In the genomic region with DNA sequence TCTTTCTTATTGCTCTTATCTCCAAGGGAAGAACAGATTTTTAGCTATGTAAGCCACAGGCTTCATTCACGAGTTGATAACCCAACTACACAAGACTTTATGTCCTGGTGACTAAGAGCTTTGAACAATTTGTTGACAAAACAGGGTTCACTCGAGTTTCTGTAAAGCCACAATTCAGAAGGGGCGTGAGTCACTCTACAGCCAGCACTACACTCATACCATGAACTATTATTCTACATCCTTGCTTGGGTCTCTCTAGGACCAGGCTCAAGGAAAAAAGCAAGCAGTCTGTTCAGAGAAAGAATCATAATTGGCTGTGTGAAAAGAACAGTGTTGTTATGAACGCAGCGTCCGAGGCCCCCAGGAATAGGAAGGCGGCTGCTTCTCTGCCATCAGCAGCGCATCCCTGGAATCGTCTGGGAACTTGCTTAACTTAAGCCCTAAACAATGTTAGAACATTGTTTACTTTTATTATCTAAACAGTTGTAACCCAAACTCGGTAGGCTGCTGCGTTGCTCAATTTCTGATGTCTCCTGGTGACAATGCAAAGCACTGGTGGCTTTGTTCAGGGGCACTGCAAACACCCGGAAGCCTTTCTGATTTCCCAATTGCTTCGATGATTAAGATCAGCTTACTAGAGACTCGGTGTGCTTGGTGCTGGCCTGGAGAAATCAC, we compare ENCODE assay signal across 23 mouse cellular contexts. TPM values are rescaled to one million over a fixed set of nuclear protein-coding genes. Genes with fewer than 3 reads are reported as not detected.
DNase-seq lines count a peak whose midpoint lies in the region; ATAC-seq and TF ChIP-seq lines count a peak whose summit lies in the region.
"Had no signal": no experiment of that assay in that cellular context is flagged by ENCODE, and none has a peak within 500 bp of the region (broad histone marks: within the 10 kb centered on the region; RNA-seq: fewer than 3 reads in every experiment).

No protein-coding gene starts in this region.

- 79% methylated on average over 14 of the region's 14 CpGs for WGBS in hindbrain, embryonic 10.5 days
- 68% methylated on average over 14 of the region's 14 CpGs for WGBS in hindbrain, embryonic 16.5 days
- WGBS in midbrain, embryonic 14.5 days, result 66% methylated on average over 14 of the region's 14 CpGs
- WGBS in midbrain, embryonic 13.5 days, result 62% methylated on average over 14 of the region's 14 CpGs

- no peaks in the 10 kb centered on the region for H3K27me3 ChIP-seq in hindbrain, embryonic 10.5 days (ENCODE audit: insufficient read depth, poor library complexity, severe bottlenecking)
- H3K27me3 ChIP-seq in hindbrain, embryonic 16.5 days (replicated peaks; ENCODE audit: control insufficient read depth, insufficient read depth, low read length), result no peaks in the 10 kb centered on the region
- H3K27me3 ChIP-seq in midbrain, embryonic 14.5 days (ENCODE audit: control insufficient read depth, insufficient read depth, low read length), result no peaks in the 10 kb centered on the region
- no peaks in the 10 kb centered on the region for H3K27me3 ChIP-seq in midbrain, embryonic 13.5 days
- H3K27me3 ChIP-seq: forebrain, embryonic 12.5 days; heart, embryonic 15.5 days; limb, embryonic 12.5 days; liver, embryonic 13.5 days had no signal

- no peak for TF ChIP-seq CTCF in layer of hippocampus, adult 2 months (conservative IDR thresholded peaks at IDR 0.05)

- DNase-seq in hindbrain, embryonic 10.5 days (ENCODE audit: low spot score), result no peak
- peak; percentile 7 for DNase-seq in midbrain, embryonic 14.5 days
- DNase-seq in heart, adult 18-20 months, result no peak
- no peak for DNase-seq in layer of hippocampus, adult 2 months (ENCODE audit: low spot score in 2 of 2)
- DNase-seq: cerebellum, adult 8-10 months; kidney, adult 9 months; kidney, postnatal 4 days; liver, embryonic 13.5 days; thymus, postnatal 14 days had no signal

- H3K4me1 ChIP-seq in hindbrain, embryonic 10.5 days (replicated peaks), result no peaks in the 10 kb centered on the region
- H3K4me1 ChIP-seq in hindbrain, embryonic 16.5 days (ENCODE audit: control insufficient read depth, insufficient read depth, low read depth, low read length), result no peaks in the 10 kb centered on the region
- H3K4me1 ChIP-seq in midbrain, embryonic 14.5 days (ENCODE audit: control insufficient read depth, insufficient read depth, low read length), result no peaks in the 10 kb centered on the region
- H3K4me1 ChIP-seq in midbrain, embryonic 13.5 days (replicated peaks), result peaks cover 5% of the 10 kb centered on the region; the same call in 1 of the 2 replicates
- H3K4me1 ChIP-seq: embryonic facial prominence, embryonic 10.5 days; heart, embryonic 15.5 days; limb, embryonic 12.5 days; liver, embryonic 13.5 days had no signal

- H3K4me2 ChIP-seq in hindbrain, embryonic 16.5 days (ENCODE audit: low read length), result no peak overlapping the region
- no peak overlapping the region for H3K4me2 ChIP-seq in midbrain, embryonic 14.5 days (ENCODE audit: low read length)
- H3K4me2 ChIP-seq in midbrain, embryonic 13.5 days (replicated peaks), result no peak overlapping the region
- H3K4me2 ChIP-seq: forebrain, embryonic 12.5 days; heart, embryonic 15.5 days; limb, embryonic 12.5 days; liver, embryonic 13.5 days had no signal

- no peaks in the 10 kb centered on the region for H3K9me3 ChIP-seq in hindbrain, embryonic 10.5 days
- H3K9me3 ChIP-seq in hindbrain, embryonic 16.5 days (ENCODE audit: control insufficient read depth, low read length), result no peaks in the 10 kb centered on the region
- no peaks in the 10 kb centered on the region for H3K9me3 ChIP-seq in midbrain, embryonic 14.5 days (ENCODE audit: control insufficient read depth, low read length)
- H3K9me3 ChIP-seq in midbrain, embryonic 13.5 days, result no peaks in the 10 kb centered on the region
- H3K9me3 ChIP-seq: embryonic facial prominence, embryonic 10.5 days; forebrain, embryonic 12.5 days; heart, embryonic 15.5 days; limb, embryonic 12.5 days; liver, embryonic 13.5 days had no signal

- H3K4me3 ChIP-seq in hindbrain, embryonic 10.5 days, result no peak overlapping the region
- H3K4me3 ChIP-seq in hindbrain, embryonic 16.5 days (ENCODE audit: low read length), result no peak overlapping the region
- no peak overlapping the region for H3K4me3 ChIP-seq in midbrain, embryonic 14.5 days (replicated peaks; ENCODE audit: low read depth, low read length)
- no peak overlapping the region for H3K4me3 ChIP-seq in midbrain, embryonic 13.5 days (replicated peaks)
- no peak overlapping the region for H3K4me3 ChIP-seq in layer of hippocampus, adult 2 months
- H3K4me3 ChIP-seq: embryonic facial prominence, embryonic 10.5 days; forebrain, embryonic 12.5 days; heart, embryonic 15.5 days; limb, embryonic 12.5 days; liver, embryonic 13.5 days had no signal

- no peak overlapping the region for H3K9ac ChIP-seq in hindbrain, embryonic 16.5 days (ENCODE audit: low read depth, low read length)
- no peak overlapping the region for H3K9ac ChIP-seq in midbrain, embryonic 14.5 days (replicated peaks; ENCODE audit: low read length)
- H3K9ac ChIP-seq in midbrain, embryonic 13.5 days (replicated peaks), result no peak overlapping the region
- H3K9ac ChIP-seq: forebrain, embryonic 12.5 days; heart, embryonic 15.5 days; limb, embryonic 12.5 days; liver, embryonic 13.5 days had no signal

- ATAC-seq in hindbrain, embryonic 16.5 days, result no peak
- no peak for ATAC-seq in midbrain, embryonic 14.5 days (ENCODE audit: low FRiP score, low TSS enrichment)
- ATAC-seq in midbrain, embryonic 13.5 days, result no peak
- ATAC-seq in megakaryocyte progenitor cell, adult 5-6 weeks (replicated peaks; ENCODE audit: poor library complexity), result peak; percentile 75

- no peaks in the 10 kb centered on the region for H3K36me3 ChIP-seq in hindbrain, embryonic 10.5 days
- H3K36me3 ChIP-seq in hindbrain, embryonic 16.5 days (ENCODE audit: control insufficient read depth, insufficient read depth, low read length), result no peaks in the 10 kb centered on the region
- H3K36me3 ChIP-seq in midbrain, embryonic 14.5 days (ENCODE audit: control insufficient read depth, insufficient read depth, low read length), result no peaks in the 10 kb centered on the region
- H3K36me3 ChIP-seq in midbrain, embryonic 13.5 days, result no peaks in the 10 kb centered on the region
- H3K36me3 ChIP-seq: embryonic facial prominence, embryonic 10.5 days; forebrain, embryonic 12.5 days; heart, embryonic 15.5 days; limb, embryonic 12.5 days; liver, embryonic 13.5 days had no signal

- 0 out of 2 replicates have a peak overlapping the region, but pooled peaks have one; percentile 35 for H3K27ac ChIP-seq in hindbrain, embryonic 10.5 days
- no peak overlapping the region for H3K27ac ChIP-seq in hindbrain, embryonic 16.5 days (ENCODE audit: low read depth, low read length)
- no peak overlapping the region for H3K27ac ChIP-seq in midbrain, embryonic 14.5 days (replicated peaks; ENCODE audit: low read depth, low read length)
- H3K27ac ChIP-seq in midbrain, embryonic 13.5 days, result no peak overlapping the region
- no peak overlapping the region for H3K27ac ChIP-seq in layer of hippocampus, adult 2 months
- H3K27ac ChIP-seq: embryonic facial prominence, embryonic 10.5 days; forebrain, embryonic 12.5 days; heart, embryonic 15.5 days; limb, embryonic 12.5 days; liver, embryonic 13.5 days had no signal

RNA-seq across cellular contexts. Expression of gene Naa11, which starts 9.5 kb away (rescaled TPM):
- polyA plus RNA-seq in hindbrain, embryonic 10.5 days (2016; fragmentation: Nextera tagmentation; extraction: Ambion mirVana), result not detected in 2 replicates
- polyA plus RNA-seq in hindbrain, embryonic 16.5 days (2015; fragmentation: Nextera tagmentation; extraction: Ambion mirVana), result not detected in 2 replicates
- polyA plus RNA-seq in midbrain, embryonic 14.5 days (2014; fragmentation: Nextera tagmentation; extraction: Ambion mirVana), result not detected in 2 replicates
- polyA plus RNA-seq in midbrain, embryonic 13.5 days (2015; fragmentation: Nextera tagmentation; extraction: Ambion mirVana), result 0.05 and 0.12 TPM in 2 replicates
- total RNA-seq in megakaryocyte progenitor cell, adult 5-6 weeks (2015), result not detected in 2 replicates
- not detected in 2 replicates for total RNA-seq in megakaryocyte progenitor cell, adult 5-6 weeks (2017)
- not detected for total RNA-seq in heart, adult 18-20 months (2021)
- not detected for total RNA-seq in layer of hippocampus, adult 2 months (2021)
- total RNA-seq: adrenal gland, adult 18-20 months; adrenal gland, postnatal 4 days; common myeloid progenitor, adult 5-6 weeks; gastrocnemius, adult 8-10 months; hematopoietic stem cell, adult 5-6 weeks; layer of hippocampus, postnatal 14 days; midbrain, postnatal 0 days had no signal
- polyA plus RNA-seq: embryonic facial prominence, embryonic 10.5 days; heart, embryonic 15.5 days; limb, embryonic 12.5 days; liver, embryonic 13.5 days had no signal
